Mouse (Mus musculus) left cerebral cortex, postnatal 4 days (tissue): ENCODE data around the gene Hist3h2a. TPM values are rescaled to one million over a fixed set of nuclear protein-coding genes. Genes with fewer than 3 reads are reported as not detected.

Experiments
- microRNA-seq: library from miRNA; unstranded; fragments of <30 nt; microRNA quantifications from one replicate; pipeline ENCODE4 v1.2.0, GENCODE M21; 2022
- total RNA-seq, 2 experiments: library from RNA; stranded (reverse); gene quantifications; 2 replicates each; pipeline ENCODE4 v1.2.3; 2021

Hist3h2a gene
- total RNA-seq, 2 experiments from 2014 or later = 95.0 to 101 TPM

Small RNA genes within 50 kb of the gene (microRNA-seq; reads per million reads assigned to microRNA genes)
- not detected for gene Gm44313

Other genes starting within 250 kb of the Hist3h2a start
- not detected for gene Olfr318, start 230.7 kb upstream of the Hist3h2a start, total RNA-seq
- gene Olfr317, start 215.5 kb upstream of the Hist3h2a start, total RNA-seq = under 1 TPM in 1 of 2 experiments, not detected in 1; 0.30 TPM
- not detected for gene Olfr316, start 202.0 kb upstream of the Hist3h2a start, total RNA-seq
- not detected for gene Olfr315, start 181.5 kb upstream of the Hist3h2a start, total RNA-seq
- not detected for gene Olfr314, start 171.7 kb upstream of the Hist3h2a start, total RNA-seq
- gene Fam183b, start 152.7 kb upstream of the Hist3h2a start, total RNA-seq = 1 to 10 TPM; 1.6 to 1.8 TPM
- gene Olfr313, start 139.7 kb upstream of the Hist3h2a start, total RNA-seq = not detected
- gene Olfr312, start 125.4 kb upstream of the Hist3h2a start, total RNA-seq = not detected
- not detected for gene Olfr311, start 115.4 kb upstream of the Hist3h2a start, total RNA-seq
- 10 to 100 TPM; 18.4 TPM for gene Gm12258, start 107.5 kb upstream of the Hist3h2a start, total RNA-seq
- gene 2810021J22Rik, start 87.5 kb upstream of the Hist3h2a start, total RNA-seq = 10 to 100 TPM; 14.5 to 14.6 TPM
- 10 to 100 TPM; 11.9 to 12.4 TPM for gene Zfp39, start 50.5 kb upstream of the Hist3h2a start, total RNA-seq
- gene Btnl10, start 36.8 kb upstream of the Hist3h2a start, total RNA-seq = under 1 TPM; 0.20 to 0.40 TPM
- 100 to 1,000 TPM; 386 to 426 TPM for gene Rnf187, start 15.8 kb upstream of the Hist3h2a start, total RNA-seq
- gene Hist3h2ba, start 5.8 kb upstream of the Hist3h2a start, total RNA-seq = 100 to 1,000 TPM; 299 to 314 TPM
- 1 to 10 TPM; 1.8 to 2.0 TPM for gene Trim17, start within 50 bp of the Hist3h2a start, total RNA-seq
- 10 to 100 TPM; 26.0 to 27.0 TPM for gene Trim11, start 23.4 kb downstream of the Hist3h2a start, total RNA-seq
- 1 to 10 TPM; 4.4 to 4.7 TPM for gene Obscn, start 181.7 kb downstream of the Hist3h2a start, total RNA-seq
- gene Iba57, start 209.1 kb downstream of the Hist3h2a start, total RNA-seq = 10 to 100 TPM in 1 of 2 experiments, 1 to 10 TPM in 1; 8.9 to 13.1 TPM
- gene Gjc2, start 228.5 kb downstream of the Hist3h2a start, total RNA-seq = under 1 TPM; 0.86 to 0.89 TPM
- gene Guk1, start 237.5 kb downstream of the Hist3h2a start, total RNA-seq = 100 to 1,000 TPM in 1 of 2 experiments, 10 to 100 TPM in 1; 93.9 to 107 TPM
- gene Mrpl55, start 247.8 kb downstream of the Hist3h2a start, total RNA-seq = 10 to 100 TPM; 28.8 to 33.5 TPM